Mouse (Mus musculus) lung, adult 2 months (tissue): ENCODE results near the gene Mcl1.
A peak's percentile ranks its signal among the peaks of the same experiment; 100 is the strongest.

Source experiments
- CTCF ChIP-seq: fragments of 200-500 bp; IDR thresholded peaks from 2 replicates; pipeline ENCODE4 v1.5.1; 2011; ENCODE audit warnings: mild to moderate bottlenecking, low read length, control low read depth; ENCODE audit not compliant: insufficient read depth
- POLR2A ChIP-seq: fragments of 200-500 bp; IDR thresholded peaks from 2 replicates; pipeline ENCODE4 v1.6.1; 2011; ENCODE audit warnings: low read depth, mild to moderate bottlenecking, control low read depth, low read length, borderline replicate concordance; ENCODE audit errors: extremely low read depth

GRCm38 (mm10) chr3:95674812-95675211, 16.2 kb downstream of the Mcl1 start:
- TF ChIP-seq CTCF (no peak), POLR2A (peak; percentile 77; the same call in 1 of the 2 replicates)
